Mouse (Mus musculus): ENCODE measurements around the gene Pcca. TPM values are rescaled to one million over a fixed set of nuclear protein-coding genes. Genes with fewer than 3 reads are reported as not detected.

Gene Pcca
- polyA plus RNA-seq, 1 experiment from 2014 or later = 29.9 TPM

DNA sequence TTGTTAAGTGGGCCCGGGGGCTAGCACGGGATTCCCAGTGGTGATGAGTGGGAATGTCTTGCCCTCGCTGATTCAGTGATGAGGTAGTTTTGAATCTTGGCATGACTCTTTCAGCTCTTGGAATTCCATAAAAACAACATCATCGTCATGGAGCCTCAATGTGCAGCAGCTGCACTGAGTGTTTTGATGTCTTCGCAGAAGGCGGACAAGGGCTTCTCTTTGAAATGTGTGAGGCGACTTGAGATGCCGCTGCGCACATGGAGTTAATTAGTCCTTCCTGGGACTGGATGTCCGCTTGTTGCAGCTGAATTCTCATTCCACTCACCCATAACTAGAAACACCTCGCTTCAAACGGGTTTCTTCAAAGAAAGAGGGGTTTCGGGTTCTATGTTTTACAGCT is 221.4 kb downstream of the Pcca start:
- DNase-seq = peak; percentile 15
- Histone ChIP-seq H3K4me3 (replicated peaks; ENCODE audit: low read depth, low read length) (no peak overlapping the region), H3K4me2 (ENCODE audit: low read length) (no peak overlapping the region), H3K9ac (replicated peaks; ENCODE audit: low read length) (no peak overlapping the region), H3K36me3 (ENCODE audit: control insufficient read depth, insufficient read depth, low read length) (no peaks in the 10 kb centered on the region), H3K27ac (replicated peaks; ENCODE audit: low read depth, low read length) (no peak overlapping the region), H3K27me3 (ENCODE audit: control insufficient read depth, insufficient read depth, low read length) (no peaks in the 10 kb centered on the region), H3K4me1 (ENCODE audit: control insufficient read depth, insufficient read depth, low read length) (no peaks in the 10 kb centered on the region), H3K9me3 (ENCODE audit: control insufficient read depth, low read length) (no peaks in the 10 kb centered on the region)
- 73% methylated on average over 13 of the region's 13 CpGs for WGBS
- ATAC-seq (ENCODE audit: low FRiP score, low TSS enrichment) = no peak

DNA sequence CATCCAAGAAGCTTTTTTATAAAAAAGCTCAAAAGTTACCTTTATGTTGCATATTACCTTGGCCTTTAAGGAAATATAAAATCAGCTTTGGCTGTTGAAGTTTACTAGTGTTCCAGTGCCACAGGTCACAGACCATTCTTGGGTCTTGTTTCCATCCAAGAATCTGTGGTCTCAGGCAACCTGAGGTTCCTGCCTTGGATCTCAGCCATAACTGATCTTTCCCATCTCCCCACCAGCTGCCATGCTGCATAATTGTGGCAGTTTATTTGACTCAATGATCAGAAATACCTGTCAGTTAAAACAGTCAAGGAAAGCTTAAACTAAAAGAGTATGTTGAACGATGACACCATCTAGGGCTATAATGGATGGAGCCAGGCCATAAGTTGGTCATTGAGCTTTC is 222.5 kb downstream of the Pcca start:
- Histone ChIP-seq H3K36me3 (ENCODE audit: control insufficient read depth, insufficient read depth, low read length) (no peaks in the 10 kb centered on the region), H3K27me3 (ENCODE audit: control insufficient read depth, insufficient read depth, low read length) (no peaks in the 10 kb centered on the region), H3K4me1 (ENCODE audit: control insufficient read depth, insufficient read depth, low read length) (no peaks in the 10 kb centered on the region), H3K9me3 (ENCODE audit: control insufficient read depth, low read length) (no peaks in the 10 kb centered on the region), H3K9ac (replicated peaks; ENCODE audit: low read length) (no peak overlapping the region), H3K27ac (replicated peaks; ENCODE audit: low read depth, low read length) (no peak overlapping the region), H3K4me2 (ENCODE audit: low read length) (no peak overlapping the region), H3K4me3 (replicated peaks; ENCODE audit: low read depth, low read length) (no peak overlapping the region)
- WGBS = 94% methylated on average over 1 of the region's 1 CpGs
- no peak for ATAC-seq (ENCODE audit: low FRiP score, low TSS enrichment)
- no peak for DNase-seq

DNA sequence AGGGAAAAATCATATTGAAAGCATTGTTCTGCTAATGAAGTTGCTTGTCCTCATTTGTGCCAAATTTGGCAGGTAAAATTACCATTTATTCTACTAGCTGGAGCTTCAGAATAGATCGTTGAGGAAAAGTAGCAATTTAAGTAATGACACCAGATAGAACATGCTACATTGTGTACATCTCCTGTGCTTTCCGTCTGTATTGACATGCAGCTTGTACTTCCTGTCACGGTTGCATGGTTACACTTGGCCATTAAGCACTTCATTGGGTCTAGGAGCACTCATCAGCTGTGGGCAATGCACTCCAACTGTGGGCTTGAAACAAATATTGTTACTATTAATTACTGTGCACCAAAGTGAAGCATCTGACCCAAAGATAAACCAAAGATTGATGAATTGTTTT is 225.8 kb downstream of the Pcca start:
- DNase-seq (no peak), ATAC-seq (ENCODE audit: low FRiP score, low TSS enrichment) (no peak)
- Histone ChIP-seq H3K4me3 (replicated peaks; ENCODE audit: low read depth, low read length) (no peak overlapping the region), H3K9me3 (ENCODE audit: control insufficient read depth, low read length) (no peaks in the 10 kb centered on the region), H3K4me2 (ENCODE audit: low read length) (no peak overlapping the region), H3K4me1 (ENCODE audit: control insufficient read depth, insufficient read depth, low read length) (no peaks in the 10 kb centered on the region), H3K36me3 (ENCODE audit: control insufficient read depth, insufficient read depth, low read length) (no peaks in the 10 kb centered on the region), H3K27ac (replicated peaks; ENCODE audit: low read depth, low read length) (no peak overlapping the region), H3K27me3 (ENCODE audit: control insufficient read depth, insufficient read depth, low read length) (no peaks in the 10 kb centered on the region), H3K9ac (replicated peaks; ENCODE audit: low read length) (no peak overlapping the region)
- WGBS = 59% methylated on average over 3 of the region's 3 CpGs

DNA sequence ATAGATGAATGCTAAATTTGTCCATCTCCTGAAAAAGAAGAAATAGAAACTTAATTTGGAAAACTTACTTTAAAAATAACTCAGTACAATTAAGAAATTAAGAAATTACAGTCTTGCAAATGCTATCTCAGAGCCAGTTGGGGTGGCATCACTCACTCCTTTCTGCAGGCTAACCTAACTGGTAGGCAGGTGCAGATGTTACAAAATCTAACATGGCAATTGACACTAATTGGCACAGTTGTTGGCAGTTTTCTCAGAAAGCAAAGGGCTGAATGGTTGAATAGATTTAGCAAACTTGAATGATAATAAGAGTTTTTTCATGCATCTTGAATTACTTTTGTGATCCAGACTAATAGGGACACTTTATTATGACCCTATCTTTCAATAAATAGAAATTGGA is 226.7 kb downstream of the Pcca start:
- H3K4me1 ChIP-seq (ENCODE audit: control insufficient read depth, insufficient read depth, low read length) = no peaks in the 10 kb centered on the region
- DNase-seq = no peak
- no peaks in the 10 kb centered on the region for H3K36me3 ChIP-seq (ENCODE audit: control insufficient read depth, insufficient read depth, low read length)
- no peak for ATAC-seq (ENCODE audit: low FRiP score, low TSS enrichment)
- H3K9me3 ChIP-seq (ENCODE audit: control insufficient read depth, low read length) = no peaks in the 10 kb centered on the region
- H3K4me3 ChIP-seq (replicated peaks; ENCODE audit: low read depth, low read length) = no peak overlapping the region
- no peaks in the 10 kb centered on the region for H3K27me3 ChIP-seq (ENCODE audit: control insufficient read depth, insufficient read depth, low read length)
- H3K4me2 ChIP-seq (ENCODE audit: low read length) = no peak overlapping the region
- H3K27ac ChIP-seq (replicated peaks; ENCODE audit: low read depth, low read length) = no peak overlapping the region
- no peak overlapping the region for H3K9ac ChIP-seq (replicated peaks; ENCODE audit: low read length)

DNA sequence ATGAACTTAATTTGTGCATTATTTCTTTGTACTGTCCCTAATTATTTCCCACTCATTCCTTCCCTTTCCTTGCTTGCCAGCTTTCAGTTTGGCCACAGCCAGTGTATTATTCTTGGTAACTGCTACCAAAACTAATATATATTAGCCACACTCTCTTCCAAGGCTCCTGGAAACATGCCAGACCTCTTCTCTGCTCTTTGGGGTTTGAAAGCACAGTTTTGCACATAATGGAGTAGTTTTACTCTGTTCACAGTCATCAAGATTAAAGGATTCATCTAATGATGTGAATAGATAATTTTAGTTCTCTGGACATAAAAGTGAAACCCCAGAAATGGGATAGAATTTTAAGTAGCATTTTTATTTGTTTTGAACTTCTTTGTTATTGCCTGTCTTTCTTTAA is 228.5 kb downstream of the Pcca start:
- Histone ChIP-seq H3K4me3 (replicated peaks; ENCODE audit: low read depth, low read length) (no peak overlapping the region), H3K9me3 (ENCODE audit: control insufficient read depth, low read length) (no peaks in the 10 kb centered on the region), H3K27ac (replicated peaks; ENCODE audit: low read depth, low read length) (no peak overlapping the region), H3K9ac (replicated peaks; ENCODE audit: low read length) (no peak overlapping the region), H3K36me3 (ENCODE audit: control insufficient read depth, insufficient read depth, low read length) (no peaks in the 10 kb centered on the region), H3K4me2 (ENCODE audit: low read length) (no peak overlapping the region), H3K27me3 (ENCODE audit: control insufficient read depth, insufficient read depth, low read length) (no peaks in the 10 kb centered on the region), H3K4me1 (ENCODE audit: control insufficient read depth, insufficient read depth, low read length) (no peaks in the 10 kb centered on the region)
- DNase-seq (peak; percentile 64), ATAC-seq (ENCODE audit: low FRiP score, low TSS enrichment) (no peak)

DNA sequence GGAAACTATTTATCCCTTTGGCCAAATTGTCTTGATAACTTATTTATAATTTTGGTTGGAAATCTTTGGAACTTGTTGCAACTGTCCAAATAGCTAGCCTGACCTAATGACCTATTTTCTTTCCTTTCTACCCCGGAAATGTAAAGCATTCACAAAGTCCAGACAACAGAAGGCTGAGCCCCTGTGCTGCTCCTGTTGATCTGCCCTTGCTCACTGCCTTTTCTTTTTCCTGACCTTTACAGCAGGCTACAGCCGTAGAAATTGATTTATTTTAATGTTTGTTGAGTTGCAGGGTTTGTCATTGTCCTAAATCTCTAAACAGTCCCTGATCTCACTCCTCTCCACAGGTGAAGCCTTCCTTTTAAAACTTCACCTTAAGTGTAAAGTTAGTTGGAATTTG is 231.8 kb downstream of the Pcca start:
- no peak overlapping the region for H3K9ac ChIP-seq (replicated peaks; ENCODE audit: low read length)

DNA sequence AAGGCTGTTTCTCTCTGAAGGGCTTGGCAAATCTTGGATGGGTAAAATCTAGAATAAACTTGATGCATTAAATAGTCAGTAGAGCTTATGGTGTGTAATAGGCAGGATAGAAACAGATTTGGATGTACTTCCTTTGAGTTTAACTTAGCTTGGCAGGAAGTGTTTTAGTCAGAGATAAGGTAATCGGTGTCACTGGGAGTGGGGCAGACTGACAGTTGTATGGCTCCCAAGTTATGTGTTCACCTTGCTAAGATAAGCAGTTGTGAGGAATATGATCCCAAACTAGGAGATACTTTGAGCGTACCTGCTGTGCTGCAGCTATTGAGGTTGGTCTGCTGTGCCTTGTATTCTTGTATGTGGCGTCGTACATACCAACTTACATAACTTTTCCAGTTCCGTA is 232.3 kb downstream of the Pcca start:
- 97% methylated on average over 5 of the region's 5 CpGs for WGBS
- DNase-seq = no peak
- Histone ChIP-seq H3K27me3 (ENCODE audit: control insufficient read depth, insufficient read depth, low read length) (no peaks in the 10 kb centered on the region), H3K36me3 (ENCODE audit: control insufficient read depth, insufficient read depth, low read length) (no peaks in the 10 kb centered on the region), H3K4me1 (ENCODE audit: control insufficient read depth, insufficient read depth, low read length) (no peaks in the 10 kb centered on the region), H3K9ac (replicated peaks; ENCODE audit: low read length) (no peak overlapping the region), H3K9me3 (ENCODE audit: control insufficient read depth, low read length) (no peaks in the 10 kb centered on the region), H3K27ac (replicated peaks; ENCODE audit: low read depth, low read length) (no peak overlapping the region), H3K4me2 (ENCODE audit: low read length) (no peak overlapping the region), H3K4me3 (replicated peaks; ENCODE audit: low read depth, low read length) (no peak overlapping the region)
- ATAC-seq (ENCODE audit: low FRiP score, low TSS enrichment) = no peak

More for the DNA sequence above, 231.8 kb downstream of the Pcca start:
- Histone ChIP-seq H3K4me3 (replicated peaks; ENCODE audit: low read depth, low read length) (no peak overlapping the region), H3K9me3 (ENCODE audit: control insufficient read depth, low read length) (no peaks in the 10 kb centered on the region), H3K36me3 (ENCODE audit: control insufficient read depth, insufficient read depth, low read length) (no peaks in the 10 kb centered on the region), H3K4me2 (ENCODE audit: low read length) (no peak overlapping the region), H3K27ac (replicated peaks; ENCODE audit: low read depth, low read length) (no peak overlapping the region), H3K4me1 (ENCODE audit: control insufficient read depth, insufficient read depth, low read length) (no peaks in the 10 kb centered on the region), H3K27me3 (ENCODE audit: control insufficient read depth, insufficient read depth, low read length) (no peaks in the 10 kb centered on the region)
- ATAC-seq (ENCODE audit: low FRiP score, low TSS enrichment) (no peak), DNase-seq (no peak)
- WGBS = 72% methylated on average over 2 of the region's 2 CpGs

DNA sequence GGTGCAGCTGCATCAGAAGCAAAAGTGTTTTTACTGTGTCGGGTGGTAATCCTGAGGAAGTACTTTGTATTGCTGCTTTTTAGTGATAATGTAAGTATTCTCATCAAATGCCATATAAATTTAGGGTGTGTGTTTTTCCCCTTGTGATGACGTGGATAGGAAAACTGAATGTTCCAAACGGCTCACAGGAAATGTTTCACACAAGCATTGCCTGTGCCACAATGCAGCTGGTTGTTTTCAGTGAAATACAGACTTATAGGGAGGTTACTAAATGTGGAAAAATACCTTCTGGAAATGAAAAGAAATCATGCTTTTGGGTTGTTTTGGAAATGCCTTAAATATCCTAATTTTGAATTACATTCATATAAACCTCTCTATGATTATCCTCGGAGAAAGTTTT is 250.6 kb downstream of the Pcca start:
- H3K4me3 ChIP-seq (replicated peaks; ENCODE audit: low read depth, low read length) = no peak overlapping the region
- no peaks in the 10 kb centered on the region for H3K27me3 ChIP-seq (ENCODE audit: control insufficient read depth, insufficient read depth, low read length)
- H3K36me3 ChIP-seq (ENCODE audit: control insufficient read depth, insufficient read depth, low read length) = no peaks in the 10 kb centered on the region
- no peaks in the 10 kb centered on the region for H3K9me3 ChIP-seq (ENCODE audit: control insufficient read depth, low read length)
- H3K9ac ChIP-seq (replicated peaks; ENCODE audit: low read length) = no peak overlapping the region
- DNase-seq (no peak), ATAC-seq (ENCODE audit: low FRiP score, low TSS enrichment) (no peak)
- no peaks in the 10 kb centered on the region for H3K4me1 ChIP-seq (ENCODE audit: control insufficient read depth, insufficient read depth, low read length)
- 85% methylated on average over 4 of the region's 4 CpGs for whole genome bisulfite sequencing
- no peak overlapping the region for H3K4me2 ChIP-seq (ENCODE audit: low read length)
- H3K27ac ChIP-seq (replicated peaks; ENCODE audit: low read depth, low read length) = no peak overlapping the region

DNA sequence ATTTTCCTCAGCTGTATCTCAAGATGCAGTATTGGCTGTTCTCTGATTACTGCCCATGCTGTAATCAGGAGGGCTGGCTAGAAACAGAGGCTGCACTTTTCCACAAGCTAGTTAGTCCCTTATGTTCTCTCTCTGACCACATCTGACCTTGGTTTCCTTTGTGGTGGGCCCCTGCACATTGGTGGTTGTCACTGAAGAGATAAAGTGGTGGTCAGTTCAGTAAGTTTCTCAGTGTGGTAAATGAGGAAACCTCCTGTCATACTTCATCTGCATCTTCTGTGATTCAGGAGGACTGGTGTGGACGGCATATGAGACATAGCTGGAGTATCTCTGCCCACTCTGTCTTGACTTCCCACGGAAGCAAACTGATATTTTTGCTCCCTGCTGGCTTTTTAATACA is 254.1 kb downstream of the Pcca start:
- Histone ChIP-seq H3K4me2 (ENCODE audit: low read length) (no peak overlapping the region), H3K4me3 (replicated peaks; ENCODE audit: low read depth, low read length) (no peak overlapping the region), H3K27ac (replicated peaks; ENCODE audit: low read depth, low read length) (no peak overlapping the region), H3K36me3 (ENCODE audit: control insufficient read depth, insufficient read depth, low read length) (no peaks in the 10 kb centered on the region), H3K9me3 (ENCODE audit: control insufficient read depth, low read length) (no peaks in the 10 kb centered on the region), H3K4me1 (ENCODE audit: control insufficient read depth, insufficient read depth, low read length) (no peaks in the 10 kb centered on the region), H3K27me3 (ENCODE audit: control insufficient read depth, insufficient read depth, low read length) (no peaks in the 10 kb centered on the region), H3K9ac (replicated peaks; ENCODE audit: low read length) (no peak overlapping the region)
- no peak for ATAC-seq (ENCODE audit: low FRiP score, low TSS enrichment)
- no peak for DNase-seq
- WGBS = 88% methylated on average over 2 of the region's 2 CpGs
